Mouse (Mus musculus) urinary bladder, adult 18-20 months (tissue): ENCODE measurements around the gene AL731706.1.
A peak's percentile ranks its signal among the peaks of the same experiment; 100 is the strongest.

Experiments used
- DNase-seq, 2 experiments: peaks; one replicate each; pipeline ENCODE4 v3.0.0; 2022; ENCODE audit warnings: low spot score in 2 of 2, mixed read lengths in 2 of 2

The AL731706.1 gene

GRCm38 (mm10) chr2:136835882-136836281, 55.3 kb downstream of the AL731706.1 start:
- DNase-seq = no peak

- DNase-seq = no peak
Observed at GRCm38 (mm10) chr2:136834715-136835075, 56.5 kb downstream of the AL731706.1 start.

GRCm38 (mm10) chr2:136833976-136834714, 57.0 kb downstream of the AL731706.1 start:
- DNase-seq = no peak

- DNase-seq = peak in 1 of 2 experiments; percentile 35
Observed at GRCm38 (mm10) chr2:136832936-136833335, 58.3 kb downstream of the AL731706.1 start.
